Mouse (Mus musculus) E14TG2a.4 (cell line): Measurements from ENCODE around the gene Ddx5.

ENCODE experiments used
- CTCF ChIP-seq: conservative IDR thresholded peaks from 2 replicates; pipeline ENCODE4 v1.5.1; 2014; ENCODE audit warnings: low read length
- NANOG ChIP-seq: IDR thresholded peaks from 2 replicates; pipeline ENCODE4 v1.6.1; 2014; ENCODE audit warnings: borderline replicate concordance, low read length, mixed read lengths
- POU5F1 ChIP-seq: IDR thresholded peaks from 2 replicates; pipeline ENCODE4 v1.6.1; 2014; ENCODE audit warnings: low read length, borderline replicate concordance

- TF ChIP-seq CTCF: no peak
- TF ChIP-seq NANOG: no peak
- no peak for TF ChIP-seq POU5F1
Observed at GRCm38 (mm10) chr11:106785043-106785442, 3.9 kb downstream of the Ddx5 start.
